Mouse (Mus musculus) CH12.LX (cell line): ENCODE measurements around the gene Esyt3.

Source experiments
- CHD1 ChIP-seq: IDR thresholded peaks from 2 replicates; pipeline ENCODE4 v1.6.1; 2012; ENCODE audit warnings: low read depth, low read length, improper control_type of control experiment, inconsistent platforms
- GABPA ChIP-seq: IDR thresholded peaks from 2 replicates; pipeline ENCODE4 v1.6.1; 2012; ENCODE audit warnings: low read depth, low read length, improper control_type of control experiment, inconsistent platforms; ENCODE audit not compliant: insufficient replicate concordance
- MAX ChIP-seq: IDR thresholded peaks from 2 replicates; pipeline ENCODE4 v1.6.1; 2011; ENCODE audit warnings: low read length, improper control_type of control experiment
- POLR2A ChIP-seq: IDR thresholded peaks from 2 replicates; pipeline ENCODE4 v1.6.1; 2011; ENCODE audit warnings: low read depth, mild to moderate bottlenecking, improper control_type of control experiment, low read length
- USF1 ChIP-seq: IDR thresholded peaks from 2 replicates; pipeline ENCODE4 v1.6.1; 2014; ENCODE audit warnings: low read depth, mild to moderate bottlenecking, inconsistent platforms, low read length, improper control_type of control experiment

- no peak for TF ChIP-seq CHD1
- no peak for TF ChIP-seq MAX
- TF ChIP-seq POLR2A: no peak
- TF ChIP-seq GABPA: no peak
- no peak for TF ChIP-seq USF1
Measured at GRCm38 (mm10) chr9:99390716-99391115, 32.4 kb upstream of the Esyt3 start.
